Mouse (Mus musculus) midbrain, embryonic 16.5 days (tissue): Measurements from ENCODE around the gene Fam172a. TPM values are rescaled to one million over a fixed set of nuclear protein-coding genes. Genes with fewer than 3 reads are reported as not detected.

ENCODE experiments used
- ATAC-seq: fragments of 200-750 bp; cut with Nextera tagmentation; 2 replicates; pipeline ENCODE4 v1.8.0; 2017; ENCODE audit warnings: moderate TSS enrichment
- H3K27ac ChIP-seq: fragments of 300-500 bp; sonication (generic); 2 replicates; pipeline ENCODE4 v1.5.1; 2014; ENCODE audit warnings: mild to moderate bottlenecking, low read length, mixed read lengths
- H3K27me3 ChIP-seq: fragments of 300-500 bp; sonication (generic); 2 replicates; pipeline ENCODE4 v1.6.1; 2014; ENCODE audit warnings: low read depth, low read length, mixed read lengths; ENCODE audit not compliant: control insufficient read depth, insufficient read depth
- H3K36me3 ChIP-seq: fragments of 300-500 bp; sonication (generic); 2 replicates; pipeline ENCODE4 v1.6.1; 2014; ENCODE audit warnings: mild to moderate bottlenecking, low read length, moderate library complexity, mixed read lengths; ENCODE audit not compliant: control insufficient read depth, insufficient read depth
- H3K4me1 ChIP-seq: fragments of 300-500 bp; sonication (generic); 2 replicates; pipeline ENCODE4 v1.6.1; 2014; ENCODE audit warnings: mild to moderate bottlenecking, low read length, mixed read lengths; ENCODE audit not compliant: control insufficient read depth, insufficient read depth
- H3K4me2 ChIP-seq: fragments of 300-500 bp; sonication (generic); 2 replicates; pipeline ENCODE4 v1.6.1; 2014; ENCODE audit warnings: mild to moderate bottlenecking, low read length, mixed read lengths
- H3K4me3 ChIP-seq: fragments of 300-500 bp; sonication (generic); 2 replicates; pipeline ENCODE4 v1.5.1; 2014; ENCODE audit warnings: low read depth, mild to moderate bottlenecking, low read length, moderate library complexity, mixed read lengths
- H3K9ac ChIP-seq: fragments of 300-500 bp; sonication (generic); 2 replicates; pipeline ENCODE4 v1.6.1; 2014; ENCODE audit warnings: low read depth, low read length, mixed read lengths
- H3K9me3 ChIP-seq: fragments of 300-500 bp; sonication (generic); replicated peaks from 2 replicates; pipeline ENCODE4 v1.6.1; 2014; ENCODE audit warnings: mild to moderate bottlenecking, low read length, mixed read lengths; ENCODE audit not compliant: control insufficient read depth, poor library complexity, severe bottlenecking
- WGBS: fragments of 180-500 bp; shearing (Covaris S2); extraction: QIAGEN DNeasy Blood & Tissue Kit; methylation state at CpG from one replicate; pipeline ENCODE4 v1.1.7; 2014; 5-methylcytosine and 5-hydroxymethylcytosine counted together
- polyA plus RNA-seq: library from polyadenylated mRNA; unstranded; fragments of >200 nt; fragmentation: Nextera tagmentation; extraction: Ambion mirVana; gene quantifications from 2 replicates; pipeline ENCODE4 v1.2.1, GENCODE M21; 2015

The Fam172a gene
- polyA plus RNA-seq, 1 experiment from 2014 or later: 43.0 TPM

DNA sequence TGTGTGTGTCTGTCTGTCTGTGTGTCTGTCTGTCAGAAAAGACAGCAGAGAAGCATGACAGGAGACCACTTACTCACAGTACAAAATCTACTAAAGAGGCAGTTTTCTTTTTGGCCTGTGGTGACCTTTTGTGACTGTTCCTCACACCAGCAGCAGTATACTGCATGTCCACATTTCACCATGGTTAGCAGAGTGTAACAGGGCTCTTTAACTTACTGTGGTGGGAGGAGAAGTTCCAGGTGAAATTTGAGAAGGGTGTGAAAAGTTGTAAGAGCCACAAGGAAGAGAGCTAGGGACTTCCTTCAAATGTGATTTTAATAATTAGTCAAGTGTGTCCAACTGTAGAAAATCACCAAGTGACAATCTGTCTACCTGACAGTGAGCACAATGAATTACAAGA lies 199.0 kb downstream of the Fam172a start:
- no peak for ATAC-seq

DNA sequence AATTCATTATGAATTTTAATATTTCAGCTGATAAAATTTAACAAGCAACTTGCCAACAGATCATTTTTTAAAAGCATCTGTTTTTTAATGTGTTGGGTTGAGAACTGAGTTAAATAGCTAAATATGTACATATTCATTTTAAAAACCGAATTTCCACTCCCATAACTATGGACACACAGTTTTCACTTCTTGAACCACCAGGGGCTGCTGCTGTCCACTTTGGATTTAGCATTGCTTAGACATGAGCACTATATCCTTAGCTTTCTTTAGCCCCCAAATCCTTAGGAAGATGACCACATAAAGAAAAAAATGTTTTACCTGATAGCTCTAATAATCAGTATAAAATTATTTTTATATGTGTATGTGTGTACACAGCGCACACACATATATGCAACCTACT lies 207.4 kb downstream of the Fam172a start:
- H3K4me2 ChIP-seq: no peak overlapping the region
- no peaks in the 10 kb centered on the region for H3K9me3 ChIP-seq
- no peaks in the 10 kb centered on the region for H3K4me1 ChIP-seq
- 86% methylated on average over 2 of the region's 2 CpGs for WGBS
- no peaks in the 10 kb centered on the region for H3K36me3 ChIP-seq
- H3K4me3 ChIP-seq: no peak overlapping the region
- no peaks in the 10 kb centered on the region for H3K27me3 ChIP-seq
- no peak overlapping the region for H3K27ac ChIP-seq
- no peak overlapping the region for H3K9ac ChIP-seq
- no peak for ATAC-seq

More for the DNA sequence above, 199.0 kb downstream of the Fam172a start:
- Histone ChIP-seq H3K27me3 (no peaks in the 10 kb centered on the region), H3K4me2 (no peak overlapping the region), H3K9ac (no peak overlapping the region), H3K4me3 (no peak overlapping the region), H3K4me1 (no peaks in the 10 kb centered on the region), H3K36me3 (no peaks in the 10 kb centered on the region), H3K9me3 (no peaks in the 10 kb centered on the region), H3K27ac (no peak overlapping the region)

DNA sequence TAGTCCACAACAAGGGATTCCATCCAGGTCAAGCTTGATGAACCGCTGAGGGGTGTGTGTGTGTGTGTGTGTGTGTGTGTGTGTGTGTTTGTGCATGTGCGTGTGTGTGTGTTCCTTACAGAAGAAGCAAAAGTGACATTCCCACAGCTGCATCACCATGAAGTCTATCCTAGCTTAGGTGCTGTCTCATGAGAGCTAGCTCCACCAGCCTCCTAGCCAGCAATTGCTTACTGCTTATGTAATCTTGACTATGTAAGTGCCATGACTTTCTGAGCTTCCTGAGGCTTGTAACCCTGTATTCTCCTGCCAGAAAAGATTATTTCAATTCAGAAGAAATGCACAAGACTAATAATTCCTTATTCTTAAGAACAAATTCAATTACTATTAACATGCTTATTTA lies 221.0 kb downstream of the Fam172a start:
- Histone ChIP-seq H3K4me1 (no peaks in the 10 kb centered on the region), H3K36me3 (no peaks in the 10 kb centered on the region), H3K27ac (no peak overlapping the region), H3K9me3 (no peaks in the 10 kb centered on the region), H3K27me3 (no peaks in the 10 kb centered on the region), H3K4me2 (no peak overlapping the region), H3K9ac (no peak overlapping the region), H3K4me3 (no peak overlapping the region)
- WGBS: 87% methylated on average over 2 of the region's 2 CpGs
- no peak for ATAC-seq

DNA sequence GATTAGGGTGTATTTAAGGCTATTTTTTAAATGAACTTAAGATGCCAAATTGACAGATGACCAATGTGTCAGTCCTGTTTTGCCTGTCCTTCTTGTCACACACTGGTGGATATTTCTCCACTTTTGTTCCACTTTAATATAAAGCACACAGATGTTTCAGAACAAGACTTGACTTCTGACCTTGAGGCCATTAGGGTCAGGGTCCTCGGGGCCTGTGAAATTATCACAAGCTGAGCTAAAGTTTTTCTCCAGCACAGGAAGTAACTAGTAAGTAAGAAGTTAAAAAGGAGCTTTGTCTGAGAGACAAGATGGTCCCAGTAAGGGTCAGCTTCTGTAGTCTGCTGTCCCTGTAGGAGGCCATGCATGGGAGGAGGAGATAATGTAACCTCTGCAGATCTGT lies 255.8 kb downstream of the Fam172a start:
- WGBS: 8% methylated on average over 1 of the region's 1 CpGs
- no peak overlapping the region for H3K4me3 ChIP-seq
- no peak for ATAC-seq

GRCm38 (mm10) chr13:77959493-77960272 lies 257.9 kb downstream of the Fam172a start:
- no peak overlapping the region for H3K4me3 ChIP-seq
- no peak overlapping the region for H3K9ac ChIP-seq
- ATAC-seq: no peak

More for the DNA sequence above, 255.8 kb downstream of the Fam172a start:
- no peaks in the 10 kb centered on the region for H3K4me1 ChIP-seq
- H3K9me3 ChIP-seq: no peaks in the 10 kb centered on the region
- no peaks in the 10 kb centered on the region for H3K27me3 ChIP-seq
- H3K9ac ChIP-seq: no peak overlapping the region
- H3K4me2 ChIP-seq: no peak overlapping the region
- H3K27ac ChIP-seq: no peak overlapping the region
- no peaks in the 10 kb centered on the region for H3K36me3 ChIP-seq

DNA sequence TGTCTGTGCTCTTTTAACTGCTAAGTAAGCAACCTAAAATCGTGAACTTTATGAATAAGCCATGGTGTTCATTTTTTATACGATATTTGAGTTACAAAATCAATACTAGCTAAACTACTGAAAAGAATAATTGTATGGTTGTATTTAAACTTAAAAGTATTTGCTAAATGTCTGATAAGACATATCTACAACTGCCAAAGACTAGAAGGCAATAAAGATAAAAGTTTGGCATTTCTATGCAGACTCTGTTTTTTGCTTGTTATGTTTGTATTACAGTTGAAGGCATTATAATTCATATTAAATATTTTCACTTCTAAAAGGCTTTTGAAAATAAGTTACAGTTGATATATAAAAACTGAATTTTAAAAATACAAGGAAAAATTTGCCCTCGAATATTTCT lies 274.4 kb downstream of the Fam172a start:
- H3K36me3 ChIP-seq: no peaks in the 10 kb centered on the region
- H3K4me3 ChIP-seq: no peak overlapping the region
- H3K4me2 ChIP-seq: no peak overlapping the region
- no peak overlapping the region for H3K9ac ChIP-seq
- 84% methylated on average over 3 of the region's 3 CpGs for WGBS
- no peaks in the 10 kb centered on the region for H3K4me1 ChIP-seq
- no peak overlapping the region for H3K27ac ChIP-seq
- ATAC-seq: no peak
- no peaks in the 10 kb centered on the region for H3K9me3 ChIP-seq
- H3K27me3 ChIP-seq: no peaks in the 10 kb centered on the region

More at GRCm38 (mm10) chr13:77959493-77960272, 257.9 kb downstream of the Fam172a start:
- 0 out of 2 replicates have a peak, but pooled peaks cover 2% of the 10 kb centered on the region for H3K9me3 ChIP-seq
- H3K27ac ChIP-seq: no peak overlapping the region
- H3K4me2 ChIP-seq: no peak overlapping the region
- no peaks in the 10 kb centered on the region for H3K27me3 ChIP-seq
- WGBS: 49% methylated on average over 4 of the region's 4 CpGs
- no peaks in the 10 kb centered on the region for H3K36me3 ChIP-seq
- no peaks in the 10 kb centered on the region for H3K4me1 ChIP-seq

DNA sequence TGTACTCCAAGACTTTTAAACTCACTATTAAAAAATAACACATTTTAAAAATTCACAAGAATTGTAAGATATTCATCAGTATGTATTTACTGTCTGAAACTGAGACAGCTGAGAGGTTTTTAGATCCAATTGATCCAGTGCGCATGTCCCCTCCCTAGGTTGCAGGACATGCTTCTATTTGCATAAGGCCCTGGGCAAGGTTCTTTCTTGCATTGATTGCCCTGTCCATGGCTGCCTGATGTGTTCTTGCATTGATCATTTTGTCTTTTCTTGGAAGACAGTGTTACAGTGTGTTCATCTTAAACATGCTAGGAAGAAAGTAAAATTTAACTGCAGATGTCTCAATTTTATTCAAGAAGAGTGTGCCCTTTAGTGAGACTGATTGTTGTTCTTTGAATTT lies 275.3 kb downstream of the Fam172a start:
- no peak for ATAC-seq
- 47% methylated on average over 1 of the region's 1 CpGs for WGBS

GRCm38 (mm10) chr13:77982105-77982851 lies 280.4 kb downstream of the Fam172a start:
- Histone ChIP-seq H3K9me3 (no peaks in the 10 kb centered on the region), H3K36me3 (no peaks in the 10 kb centered on the region), H3K4me3 (no peak overlapping the region), H3K27me3 (no peaks in the 10 kb centered on the region), H3K4me1 (peaks cover 5% of the 10 kb centered on the region; the same call in 1 of the 2 replicates), H3K4me2 (no peak overlapping the region), H3K27ac (no peak overlapping the region), H3K9ac (no peak overlapping the region)
- WGBS: 19% methylated on average over 5 of the region's 5 CpGs
- ATAC-seq: peak; percentile 73

More for the DNA sequence above, 275.3 kb downstream of the Fam172a start:
- no peaks in the 10 kb centered on the region for H3K27me3 ChIP-seq
- H3K9me3 ChIP-seq: no peaks in the 10 kb centered on the region
- no peak overlapping the region for H3K4me3 ChIP-seq
- no peaks in the 10 kb centered on the region for H3K36me3 ChIP-seq
- no peak overlapping the region for H3K27ac ChIP-seq
- H3K4me2 ChIP-seq: no peak overlapping the region
- H3K9ac ChIP-seq: no peak overlapping the region
- no peaks in the 10 kb centered on the region for H3K4me1 ChIP-seq

GRCm38 (mm10) chr13:77982852-77983202 lies 281.0 kb downstream of the Fam172a start:
- Histone ChIP-seq H3K9me3 (no peaks in the 10 kb centered on the region), H3K4me2 (no peak overlapping the region), H3K9ac (no peak overlapping the region), H3K36me3 (no peaks in the 10 kb centered on the region), H3K4me1 (peaks cover 5% of the 10 kb centered on the region; the same call in 1 of the 2 replicates), H3K27me3 (no peaks in the 10 kb centered on the region), H3K27ac (peak overlapping the region; percentile 47; the same call in 1 of the 2 replicates), H3K4me3 (no peak overlapping the region)
- peak; percentile 28; the same call in 1 of the 2 replicates for ATAC-seq
- WGBS: 59% methylated on average over 2 of the region's 2 CpGs
